Mouse (Mus musculus): Measurements from ENCODE around the gene Tmem176b.
"Not testable (repeated sequence)": the region's sequence is repeated elsewhere in the genome, so short reads cannot be mapped to it uniquely, and the experiment has no call there.

The Tmem176b gene

DNA sequence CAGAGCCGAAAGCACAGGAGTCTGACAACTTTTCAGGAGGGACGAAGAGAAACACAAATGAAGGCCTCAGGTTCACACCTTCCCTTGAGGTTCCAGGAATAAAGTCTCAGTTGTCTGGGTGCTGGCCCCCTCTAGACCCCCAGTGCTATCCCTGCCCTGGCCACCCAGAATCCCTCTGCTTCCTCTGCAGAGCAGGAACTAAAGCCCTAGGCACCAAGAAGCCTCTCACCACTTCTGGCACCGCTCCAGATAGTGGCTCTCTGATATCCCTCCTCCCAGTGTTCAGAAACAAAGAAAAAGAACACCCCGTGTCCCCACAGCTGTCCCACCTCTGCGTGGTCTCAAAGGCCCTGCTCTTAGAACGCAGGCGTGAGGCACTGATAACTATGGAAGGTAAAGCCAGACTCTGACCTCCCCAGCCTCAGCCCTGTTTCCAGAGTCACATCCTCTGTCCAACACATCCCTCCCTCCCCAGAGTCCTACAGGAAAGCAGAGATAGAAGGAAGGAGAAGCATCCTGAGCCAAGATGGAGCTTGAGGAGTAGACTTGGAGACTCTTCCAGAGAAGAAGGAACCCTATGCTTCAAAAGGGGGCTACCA lies 826 bp downstream of the Tmem176b start, which contains the start of gene Tmem176a:
Tmem176a (plus strand) TSS at position 549 of the 599 bp plus-strand sequence.
- peak; percentile 40 for DNase-seq

DNA sequence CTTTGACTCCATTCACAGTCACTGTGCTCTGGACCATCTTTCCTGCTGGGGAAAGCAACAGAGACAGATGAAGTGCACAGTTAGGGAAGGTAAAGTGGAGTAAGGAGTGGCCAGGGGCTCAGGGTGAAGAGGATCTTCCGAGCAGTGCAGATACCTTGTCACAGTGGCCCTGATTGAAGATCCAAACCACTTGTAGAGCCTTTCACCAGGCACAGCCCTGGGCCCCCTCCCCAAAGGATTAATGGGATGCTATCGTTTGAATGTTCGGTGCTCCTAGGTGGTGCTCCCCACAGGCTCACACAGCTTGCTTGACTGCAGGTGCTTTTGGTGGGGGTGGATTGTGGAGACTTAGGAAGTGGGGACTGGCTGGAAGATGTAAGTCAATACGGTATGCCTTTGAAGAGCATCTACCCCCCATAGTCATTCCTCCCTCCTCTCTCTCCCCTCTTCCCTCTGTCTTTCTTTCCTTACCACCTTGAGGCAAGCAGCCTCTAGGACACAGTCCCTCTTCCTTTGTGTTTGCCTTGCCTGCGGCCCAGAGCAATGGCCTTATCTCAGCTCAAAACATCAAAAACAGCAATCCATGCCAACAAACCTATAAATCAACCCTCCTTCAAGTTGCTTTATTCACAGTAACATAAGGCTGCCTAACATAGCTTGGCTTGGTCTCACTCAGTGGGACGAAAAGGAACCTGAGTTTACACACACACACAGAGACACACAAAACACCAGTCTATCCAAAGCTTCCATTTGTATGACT lies 2.8 kb downstream of the Tmem176b start:
- no peak for DNase-seq

- no peak for DNase-seq
Observed at GRCm38 (mm10) chr6:48837516-48837915, 3.8 kb downstream of the Tmem176b start.

- no peak for DNase-seq
Observed at GRCm38 (mm10) chr6:48836146-48836545, 5.2 kb downstream of the Tmem176b start.

DNA sequence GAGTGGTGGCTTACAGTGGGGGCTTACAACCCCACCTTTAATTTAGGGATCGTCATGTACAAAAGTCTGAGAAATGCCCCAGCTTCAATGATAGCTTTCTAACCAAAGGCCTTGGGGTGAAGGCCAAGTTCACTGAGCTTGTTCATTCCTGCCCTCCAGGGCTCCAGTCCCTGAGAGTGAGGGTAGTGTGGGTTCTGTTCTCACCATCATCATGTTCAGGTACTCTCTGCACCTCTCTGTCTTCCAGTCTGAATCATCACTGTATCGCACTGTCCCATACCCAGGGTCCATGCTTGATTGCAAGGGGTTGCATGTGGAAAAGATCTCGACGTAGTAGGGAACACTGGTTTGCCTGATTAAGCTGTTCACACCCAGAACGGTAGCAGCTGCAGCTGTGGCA lies 6.1 kb downstream of the Tmem176b start:
- DNase-seq, result no peak

DNA sequence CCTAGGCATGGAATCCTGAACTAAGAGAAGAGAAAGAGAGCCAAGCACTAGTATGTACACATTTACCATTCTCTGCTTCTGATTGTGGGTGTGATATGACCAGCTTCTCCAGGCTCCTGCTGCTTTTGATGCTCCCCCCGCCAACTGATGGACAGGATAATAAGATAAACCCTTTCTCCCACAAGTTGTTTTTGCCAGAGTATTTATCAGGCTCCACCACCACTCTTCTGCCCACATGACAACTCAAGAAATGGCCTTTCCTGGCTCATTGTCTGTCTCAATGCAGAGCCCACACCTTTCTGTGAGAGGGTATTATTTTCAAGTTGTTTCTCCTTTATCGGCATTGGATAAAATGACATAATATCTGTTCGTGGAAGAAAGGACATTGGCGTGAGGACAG lies 7.8 kb downstream of the Tmem176b start:
- no peak for DNase-seq

DNA sequence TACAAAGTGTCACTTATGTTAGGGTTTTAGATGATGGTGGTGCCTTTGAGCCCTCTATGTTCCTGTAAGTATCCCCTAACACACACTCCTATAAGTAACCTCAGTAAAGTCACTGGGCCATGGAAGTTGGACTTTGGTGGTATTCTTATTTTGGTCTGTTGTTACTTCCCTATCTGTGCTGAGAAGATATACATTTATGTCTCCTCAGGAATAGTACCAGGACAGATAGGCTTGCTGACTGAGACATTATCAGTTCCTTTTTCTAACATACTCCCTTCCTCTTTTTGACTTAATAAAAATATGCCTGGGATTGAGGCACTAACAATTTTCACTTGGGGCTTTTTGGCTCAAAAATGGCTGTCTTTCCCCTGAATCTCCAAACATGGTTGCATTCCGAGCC lies 8.9 kb downstream of the Tmem176b start:
- no peak for DNase-seq

- no peak for DNase-seq
Observed at GRCm38 (mm10) chr6:48831141-48831540, 10.2 kb downstream of the Tmem176b start.

- no peak for DNase-seq
Observed at GRCm38 (mm10) chr6:48830241-48830640, 11.1 kb downstream of the Tmem176b start.

- no peak for DNase-seq
Observed at GRCm38 (mm10) chr6:48829651-48830050, 11.6 kb downstream of the Tmem176b start.

- no peak for DNase-seq
Observed at GRCm38 (mm10) chr6:48828976-48829375, 12.3 kb downstream of the Tmem176b start.

DNA sequence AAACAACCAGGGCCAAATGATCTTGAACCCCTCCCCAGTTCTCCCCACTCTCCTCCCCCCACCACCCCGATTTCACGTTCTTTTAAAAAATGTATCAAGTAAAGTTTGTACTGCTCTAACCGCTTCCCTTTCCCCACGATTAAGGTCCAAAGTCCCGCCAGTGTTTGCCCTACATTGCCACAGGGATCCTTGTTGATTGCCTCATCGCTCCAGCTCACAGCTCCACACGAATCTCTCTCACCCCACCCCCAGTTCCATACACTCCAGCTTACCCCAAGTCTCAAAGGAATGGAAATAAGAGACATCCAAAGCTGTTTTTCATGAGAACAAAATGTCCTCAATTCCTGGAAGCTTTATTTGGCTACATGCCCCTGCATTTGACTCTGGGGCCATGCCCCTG lies 16.3 kb downstream of the Tmem176b start:
- DNase-seq, result no peak

- DNase-seq, result not testable (repeated sequence)
Observed at GRCm38 (mm10) chr6:48821991-48822785, 19.1 kb downstream of the Tmem176b start.

GRCm38 (mm10) chr6:48817815-48818214 lies 23.5 kb downstream of the Tmem176b start:
- peak; percentile 70 for DNase-seq

- DNase-seq, result no peak
Observed at GRCm38 (mm10) chr6:48815013-48815412, 26.3 kb downstream of the Tmem176b start.

DNA sequence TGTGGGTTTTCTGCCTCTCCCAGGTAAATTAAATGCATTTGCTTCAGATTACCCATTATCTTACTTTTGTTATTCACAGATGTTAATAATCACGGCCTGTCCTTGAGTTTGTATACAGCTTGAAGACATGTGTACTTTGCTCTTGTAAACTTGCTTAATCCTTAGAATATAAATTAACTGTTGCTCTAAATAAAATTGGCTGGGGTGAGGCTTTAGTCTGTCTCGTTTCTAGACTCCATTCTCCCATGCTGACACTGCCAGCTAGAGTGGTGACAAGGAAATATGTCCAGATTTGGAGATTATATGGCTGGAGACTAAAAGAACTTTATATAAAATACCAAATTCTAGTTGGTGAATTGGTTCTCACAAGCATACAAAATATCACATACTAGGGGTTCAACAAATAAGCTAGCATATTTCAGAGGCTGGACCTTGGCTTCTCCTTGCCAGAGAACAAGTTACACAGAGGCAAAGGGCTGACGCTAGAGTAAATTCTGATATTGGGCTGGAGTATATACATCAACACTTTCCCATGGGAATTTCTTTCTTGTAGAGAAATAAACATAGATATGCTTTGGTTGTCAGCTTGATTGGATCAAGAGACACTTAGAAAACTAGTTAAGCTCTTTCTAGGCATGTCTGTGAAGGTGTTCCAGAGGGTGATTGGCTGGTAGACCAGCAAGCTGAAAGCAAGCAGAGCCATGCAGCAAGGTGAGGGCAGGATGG lies 31.6 kb downstream of the Tmem176b start:
- no peak for DNase-seq

DNA sequence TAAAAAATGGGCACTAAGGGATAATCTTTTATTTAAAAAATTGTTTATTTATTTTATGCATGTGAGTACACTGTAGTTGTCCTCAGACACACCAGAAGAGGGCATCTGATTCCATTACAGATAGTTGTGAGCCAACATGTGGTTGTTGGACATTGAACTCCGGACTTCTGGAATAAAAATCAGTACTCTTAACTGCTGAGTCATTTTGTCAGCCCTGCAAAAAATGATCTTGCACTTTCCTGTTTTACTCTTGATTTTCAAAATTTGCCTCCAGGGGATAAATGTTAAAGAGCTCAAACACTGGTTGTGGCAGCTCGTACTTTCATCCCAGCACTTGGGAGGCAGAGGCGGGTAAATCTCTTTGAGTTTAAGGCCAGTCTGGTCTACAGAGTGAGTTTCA lies 34.5 kb downstream of the Tmem176b start:
- DNase-seq, result no peak

DNA sequence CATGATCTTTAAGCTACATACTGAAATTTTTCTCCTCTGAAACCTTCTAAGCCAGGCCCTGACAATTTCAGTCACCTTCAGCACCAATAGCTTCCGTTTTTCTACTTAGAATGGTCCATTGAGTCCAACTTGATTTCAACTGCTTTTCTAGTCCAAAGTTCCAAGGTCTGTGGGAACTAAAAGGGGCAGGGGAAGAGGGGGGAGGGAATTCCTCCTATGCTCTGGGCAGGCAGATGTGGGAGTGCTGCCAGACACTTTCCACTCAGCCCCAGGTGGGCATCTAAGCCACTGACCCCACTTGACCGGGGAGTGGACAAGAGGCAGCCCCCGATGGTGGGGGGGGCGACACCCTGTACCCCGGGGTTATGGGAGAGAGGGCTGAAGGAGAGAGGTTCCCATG lies 37.0 kb downstream of the Tmem176b start:
- no peak for DNase-seq

GRCm38 (mm10) chr6:48803406-48804051 lies 37.8 kb downstream of the Tmem176b start:
- DNase-seq, result no peak

- no peak for DNase-seq
Observed at GRCm38 (mm10) chr6:48801897-48802296, 39.4 kb downstream of the Tmem176b start.

DNA sequence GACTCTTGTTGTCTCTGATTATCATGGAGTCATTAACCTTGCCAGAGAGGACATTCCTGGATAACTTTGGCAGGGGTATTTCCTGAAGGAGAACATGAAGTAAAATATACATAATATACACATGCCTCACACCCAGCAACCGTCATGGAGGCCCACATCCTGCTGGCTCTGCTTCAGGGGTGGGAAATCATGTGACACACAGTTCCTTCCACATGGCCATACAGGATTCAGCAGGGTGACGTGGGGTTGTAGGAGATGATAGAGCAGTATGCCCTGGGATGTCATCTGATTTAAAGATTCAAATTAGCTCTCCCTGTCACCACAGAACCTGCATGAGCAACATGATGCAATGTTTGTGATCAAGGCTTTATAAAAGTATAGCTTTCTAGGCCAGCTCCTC lies 53.4 kb downstream of the Tmem176b start:
- DNase-seq, result no peak

DNA sequence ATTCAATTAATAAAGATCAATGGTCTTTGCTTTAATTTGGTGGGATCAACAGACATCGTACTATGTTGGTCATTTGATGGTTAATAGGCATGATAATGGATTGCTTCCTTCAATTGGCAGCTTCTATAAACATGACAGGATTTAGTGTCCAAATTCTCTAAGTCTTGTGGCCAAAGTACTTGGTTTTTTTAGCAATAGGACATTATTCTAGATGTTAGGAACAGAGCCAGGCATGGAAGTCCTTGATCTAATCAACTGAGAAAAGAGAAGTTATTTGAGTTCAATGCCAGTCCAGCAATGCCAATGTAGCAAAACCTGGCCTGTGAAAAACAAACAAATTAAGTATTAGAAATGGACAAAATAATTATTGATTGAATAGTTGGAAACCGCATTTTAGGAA lies 55.7 kb downstream of the Tmem176b start:
- DNase-seq, result no peak

- DNase-seq, result no peak
Observed at GRCm38 (mm10) chr6:48785189-48785588, 56.1 kb downstream of the Tmem176b start.
